Mouse (Mus musculus): ENCODE data around the gene Psmd9. TPM values are rescaled to one million over a fixed set of nuclear protein-coding genes. Genes with fewer than 3 reads are reported as not detected.

Gene Psmd9
- polyA plus RNA-seq, 1 experiment from 2014 or later: 86.0 TPM

- Histone ChIP-seq H3K27me3 (replicated peaks; ENCODE audit: control insufficient read depth, insufficient read depth, low read length) (no peaks in the 10 kb centered on the region), H3K4me1 (replicated peaks; ENCODE audit: control insufficient read depth, insufficient read depth, low read length) (peaks cover 40% of the 10 kb centered on the region), H3K27ac (ENCODE audit: low read length) (peak overlapping the region; percentile 97), H3K36me3 (ENCODE audit: control insufficient read depth, insufficient read depth) (no peaks in the 10 kb centered on the region; the same call in 1 of the 2 replicates), H3K9me3 (ENCODE audit: control insufficient read depth, low read length) (no peaks in the 10 kb centered on the region), H3K9ac (replicated peaks; ENCODE audit: low read depth, low read length) (peak overlapping the region; percentile 99), H3K4me2 (ENCODE audit: low read length) (peak overlapping the region; percentile 77), H3K4me3 (replicated peaks; ENCODE audit: low read length) (peak overlapping the region; percentile 84)
- under 1% methylated on average over 37 of the region's 38 CpGs for WGBS
- no peak; the same call in 1 of the 2 replicates for ATAC-seq
These were observed 27.6 kb upstream of the Psmd9 start for GRCm38 (mm10) chr5:123141555-123142160.

GRCm38 (mm10) chr5:123142161-123143157 is 26.8 kb upstream of the Psmd9 start, which contains the start of gene Setd1b:
Gene Setd1b (plus strand): TSS chr5:123142193.
- Histone ChIP-seq H3K4me1 (replicated peaks; ENCODE audit: control insufficient read depth, insufficient read depth, low read length) (peaks cover 32% of the 10 kb centered on the region), H3K9me3 (ENCODE audit: control insufficient read depth, low read length) (no peaks in the 10 kb centered on the region), H3K4me2 (ENCODE audit: low read length) (peak within 1 kb of the TSS; percentile 77), H3K9ac (replicated peaks; ENCODE audit: low read depth, low read length) (peak within 1 kb of the TSS; percentile 99), H3K4me3 (replicated peaks; ENCODE audit: low read length) (peak within 1 kb of the TSS; percentile 84), H3K36me3 (ENCODE audit: control insufficient read depth, insufficient read depth) (peaks cover 5% of the 10 kb centered on the region), H3K27ac (ENCODE audit: low read length) (peak within 1 kb of the TSS; percentile 97), H3K27me3 (replicated peaks; ENCODE audit: control insufficient read depth, insufficient read depth, low read length) (no peaks in the 10 kb centered on the region)
- peak; percentile 15; the same call in 1 of the 2 replicates for ATAC-seq
- WGBS: under 1% methylated on average over 65 of the region's 103 CpGs

DNA sequence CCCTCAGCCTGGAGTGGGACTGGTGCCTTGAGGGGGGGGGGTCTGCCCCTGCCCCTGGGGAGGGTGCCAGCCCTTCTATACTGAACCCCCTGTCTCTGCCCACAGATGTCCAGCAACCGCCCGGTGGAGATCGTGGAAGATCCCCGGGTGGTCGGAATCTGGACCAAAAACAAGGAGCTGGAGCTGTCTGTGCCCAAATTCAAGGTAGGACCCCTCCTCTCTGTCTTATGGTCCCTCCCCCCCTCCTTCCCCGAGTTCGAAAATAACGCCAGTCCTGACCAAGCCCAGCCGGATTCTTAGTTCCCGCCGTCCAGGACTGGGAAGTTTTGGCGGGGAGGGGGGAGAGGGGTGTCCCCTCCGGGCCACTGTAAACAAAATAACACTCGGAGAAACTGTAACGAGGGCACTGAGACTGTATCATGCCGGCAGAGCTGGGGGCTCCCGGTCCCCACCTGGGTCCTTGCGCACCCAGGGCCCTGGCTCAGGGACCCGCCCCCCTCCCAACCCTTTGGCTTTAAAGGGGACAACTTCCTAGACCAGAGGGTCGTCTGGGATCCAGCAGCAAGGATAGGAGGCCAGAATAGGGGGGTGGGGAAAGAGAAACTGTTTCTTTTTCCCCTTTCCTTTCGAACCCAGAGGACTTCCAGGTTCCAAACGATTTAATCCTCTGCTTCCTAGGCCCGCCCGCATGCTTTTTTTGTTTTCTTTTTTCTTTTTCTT is 25.8 kb upstream of the Psmd9 start:
- H3K9me3 ChIP-seq (ENCODE audit: control insufficient read depth, low read length): no peaks in the 10 kb centered on the region
- peaks cover 33% of the 10 kb centered on the region for H3K4me1 ChIP-seq (replicated peaks; ENCODE audit: control insufficient read depth, insufficient read depth, low read length)
- H3K4me3 ChIP-seq (replicated peaks; ENCODE audit: low read length): peak overlapping the region; percentile 84
- 0% methylated on average over 24 of the region's 24 CpGs for WGBS
- peaks cover 5% of the 10 kb centered on the region for H3K36me3 ChIP-seq (ENCODE audit: control insufficient read depth, insufficient read depth)
- H3K4me2 ChIP-seq (ENCODE audit: low read length): peak overlapping the region; percentile 77
- peak overlapping the region; percentile 99 for H3K9ac ChIP-seq (replicated peaks; ENCODE audit: low read depth, low read length)
- H3K27me3 ChIP-seq (replicated peaks; ENCODE audit: control insufficient read depth, insufficient read depth, low read length): no peaks in the 10 kb centered on the region
- peak overlapping the region; percentile 97 for H3K27ac ChIP-seq (ENCODE audit: low read length)
- ATAC-seq: no peak

- ATAC-seq: no peak
- Histone ChIP-seq H3K27ac (ENCODE audit: low read length) (no peak overlapping the region), H3K4me3 (replicated peaks; ENCODE audit: low read length) (peak overlapping the region; percentile 84), H3K9me3 (ENCODE audit: control insufficient read depth, low read length) (no peaks in the 10 kb centered on the region), H3K4me2 (ENCODE audit: low read length) (peak overlapping the region; percentile 77), H3K4me1 (replicated peaks; ENCODE audit: control insufficient read depth, insufficient read depth, low read length) (peaks cover 41% of the 10 kb centered on the region), H3K27me3 (replicated peaks; ENCODE audit: control insufficient read depth, insufficient read depth, low read length) (no peaks in the 10 kb centered on the region), H3K9ac (replicated peaks; ENCODE audit: low read depth, low read length) (peak overlapping the region; percentile 99), H3K36me3 (ENCODE audit: control insufficient read depth, insufficient read depth) (peaks cover 5% of the 10 kb centered on the region)
- 2% methylated on average over 17 of the region's 17 CpGs for WGBS
These were observed 25.1 kb upstream of the Psmd9 start for GRCm38 (mm10) chr5:123143971-123144745.

GRCm38 (mm10) chr5:123144746-123145590 is 24.2 kb upstream of the Psmd9 start:
- peak overlapping the region; percentile 84 for H3K4me3 ChIP-seq (replicated peaks; ENCODE audit: low read length)
- H3K27me3 ChIP-seq (replicated peaks; ENCODE audit: control insufficient read depth, insufficient read depth, low read length): no peaks in the 10 kb centered on the region
- H3K36me3 ChIP-seq (ENCODE audit: control insufficient read depth, insufficient read depth): peaks cover 5% of the 10 kb centered on the region
- H3K9ac ChIP-seq (replicated peaks; ENCODE audit: low read depth, low read length): peak overlapping the region; percentile 39
- H3K27ac ChIP-seq (ENCODE audit: low read length): no peak overlapping the region
- ATAC-seq: no peak
- H3K4me1 ChIP-seq (replicated peaks; ENCODE audit: control insufficient read depth, insufficient read depth, low read length): peaks cover 49% of the 10 kb centered on the region
- peak overlapping the region; percentile 77 for H3K4me2 ChIP-seq (ENCODE audit: low read length)
- H3K9me3 ChIP-seq (ENCODE audit: control insufficient read depth, low read length): no peaks in the 10 kb centered on the region
- 36% methylated on average over 20 of the region's 20 CpGs for WGBS

- Histone ChIP-seq H3K9me3 (ENCODE audit: control insufficient read depth, low read length) (no peaks in the 10 kb centered on the region), H3K4me3 (replicated peaks; ENCODE audit: low read length) (no peak overlapping the region), H3K27ac (ENCODE audit: low read length) (no peak overlapping the region), H3K4me2 (ENCODE audit: low read length) (no peak overlapping the region), H3K4me1 (replicated peaks; ENCODE audit: control insufficient read depth, insufficient read depth, low read length) (peaks cover 63% of the 10 kb centered on the region), H3K36me3 (ENCODE audit: control insufficient read depth, insufficient read depth) (peaks cover 5% of the 10 kb centered on the region), H3K27me3 (replicated peaks; ENCODE audit: control insufficient read depth, insufficient read depth, low read length) (no peaks in the 10 kb centered on the region), H3K9ac (replicated peaks; ENCODE audit: low read depth, low read length) (no peak overlapping the region)
- 84% methylated on average over 11 of the region's 11 CpGs for whole genome bisulfite sequencing
- no peak for ATAC-seq
These were observed 22.9 kb upstream of the Psmd9 start for GRCm38 (mm10) chr5:123146357-123146756.

GRCm38 (mm10) chr5:123147569-123147968 is 21.6 kb upstream of the Psmd9 start:
- peaks cover 10% of the 10 kb centered on the region for H3K36me3 ChIP-seq (ENCODE audit: control insufficient read depth, insufficient read depth)
- WGBS: 82% methylated on average over 17 of the region's 17 CpGs

More at GRCm38 (mm10) chr5:123147569-123147968, 21.6 kb upstream of the Psmd9 start:
- Histone ChIP-seq H3K4me3 (replicated peaks; ENCODE audit: low read length) (no peak overlapping the region), H3K9ac (replicated peaks; ENCODE audit: low read depth, low read length) (no peak overlapping the region), H3K27ac (ENCODE audit: low read length) (no peak overlapping the region), H3K4me2 (ENCODE audit: low read length) (no peak overlapping the region), H3K27me3 (replicated peaks; ENCODE audit: control insufficient read depth, insufficient read depth, low read length) (no peaks in the 10 kb centered on the region), H3K9me3 (ENCODE audit: control insufficient read depth, low read length) (no peaks in the 10 kb centered on the region), H3K4me1 (replicated peaks; ENCODE audit: control insufficient read depth, insufficient read depth, low read length) (peaks cover 65% of the 10 kb centered on the region)
- ATAC-seq: no peak

Data from forebrain, embryonic 16.5 days (tissue).